Mouse (Mus musculus) forebrain, postnatal 0 days (tissue): ENCODE measurements around the gene Cited4. TPM values are rescaled to one million over a fixed set of nuclear protein-coding genes. Genes with fewer than 3 reads are reported as not detected.
A peak's percentile ranks its signal among the peaks of the same experiment; 100 is the strongest.

Source experiments
- ATAC-seq: fragments of 200-750 bp; cut with Nextera tagmentation; 2 replicates; pipeline ENCODE4 v1.8.0; 2017; ENCODE audit warnings: mild to moderate bottlenecking, moderate library complexity
- DNase-seq: peaks from one replicate; pipeline ENCODE4 v3.0.0-alpha.2; 2015
- H3K27ac ChIP-seq: fragments of 300-500 bp; sonication (generic); 2 replicates; pipeline ENCODE4 v1.5.1; 2014; ENCODE audit warnings: low read depth, mild to moderate bottlenecking, antibody characterized with exemption, low read length, moderate library complexity, mixed read lengths
- H3K27me3 ChIP-seq: fragments of 300-500 bp; sonication (generic); 2 replicates; pipeline ENCODE4 v1.6.1; 2014; ENCODE audit warnings: mild to moderate bottlenecking, low read length, mixed read lengths; ENCODE audit not compliant: insufficient read depth
- H3K36me3 ChIP-seq: fragments of 300-500 bp; sonication (generic); 2 replicates; pipeline ENCODE4 v1.6.1; 2014; ENCODE audit warnings: mild to moderate bottlenecking, moderate library complexity; ENCODE audit not compliant: insufficient read depth
- H3K4me1 ChIP-seq: fragments of 300-500 bp; sonication (generic); 2 replicates; pipeline ENCODE4 v1.6.1; 2014; ENCODE audit warnings: antibody characterized with exemption; ENCODE audit not compliant: insufficient read depth
- H3K4me2 ChIP-seq: fragments of 300-500 bp; sonication (generic); 2 replicates; pipeline ENCODE4 v1.6.1; 2014; ENCODE audit warnings: low read depth, mild to moderate bottlenecking, moderate library complexity
- H3K4me3 ChIP-seq: fragments of 300-500 bp; sonication (generic); 2 replicates; pipeline ENCODE4 v1.5.1; 2014; ENCODE audit warnings: low read depth, low read length, mixed read lengths
- H3K9ac ChIP-seq: fragments of 300-500 bp; sonication (generic); 2 replicates; pipeline ENCODE4 v1.6.1; 2014; ENCODE audit warnings: mild to moderate bottlenecking
- H3K9me3 ChIP-seq: fragments of 300-500 bp; sonication (generic); 2 replicates; pipeline ENCODE4 v1.6.1; 2016; ENCODE audit warnings: low read length
- CTCF ChIP-seq: sonication (generic); IDR thresholded peaks from 2 replicates; pipeline ENCODE4 v1.5.1; 2016; ENCODE audit warnings: antibody characterized with exemption, control low read depth, low read depth
- WGBS: fragments of 180-500 bp; shearing (Covaris S2); extraction: QIAGEN DNeasy Blood & Tissue Kit; methylation state at CpG from one replicate; pipeline ENCODE4 v1.1.7; 2014; 5-methylcytosine and 5-hydroxymethylcytosine counted together
- polyA plus RNA-seq: library from polyadenylated mRNA; unstranded; fragments of >200 nt; fragmentation: Nextera tagmentation; extraction: Ambion mirVana; gene quantifications from 2 replicates; pipeline ENCODE4 v1.2.1, GENCODE M21; 2015
- total RNA-seq: library from RNA; depleted of rRNA; stranded (reverse); fragments of >200 nt; gene quantifications from 2 replicates; pipeline ENCODE4 v1.2.3, GENCODE M21; 2014

The Cited4 gene
- total and polyA plus RNA-seq, 2 experiments from 2014 or later, result 5.3 to 6.0 TPM

DNA sequence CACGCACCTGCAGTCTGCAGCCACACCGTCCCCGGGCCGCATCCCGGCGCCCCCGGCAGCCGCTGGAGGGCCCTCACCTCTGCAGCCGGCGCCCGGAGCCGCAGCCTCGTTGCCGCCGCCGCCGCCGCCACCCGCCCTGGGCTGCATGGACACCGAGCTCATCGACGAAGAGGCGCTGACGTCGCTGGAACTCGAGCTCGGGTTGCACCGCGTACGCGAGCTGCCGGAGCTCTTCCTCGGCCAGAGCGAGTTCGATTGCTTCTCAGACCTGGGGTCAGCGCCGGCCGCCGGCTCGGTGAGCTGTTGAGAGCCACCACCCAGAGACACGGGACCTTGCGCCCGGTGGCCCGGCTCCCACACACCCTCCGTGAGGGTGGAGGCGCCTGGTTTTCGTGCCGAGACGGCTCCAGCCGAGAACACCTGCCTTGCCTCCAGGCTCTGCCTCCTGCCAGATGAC, 701 bp downstream of the Cited4 start:
- no peaks in the 10 kb centered on the region for H3K9me3 ChIP-seq
- peak overlapping the region; percentile 56 for H3K4me3 ChIP-seq
- peak overlapping the region; percentile 62 for H3K9ac ChIP-seq
- H3K4me1 ChIP-seq, result peaks cover 5% of the 10 kb centered on the region; the same call in 1 of the 2 replicates
- no peak overlapping the region for H3K27ac ChIP-seq
- WGBS, result 4% methylated on average over 46 of the region's 50 CpGs
- H3K27me3 ChIP-seq, result peaks cover 7% of the 10 kb centered on the region; the same call in 1 of the 2 replicates
- peak overlapping the region; percentile 99 for H3K4me2 ChIP-seq
- no peak for TF ChIP-seq CTCF
- H3K36me3 ChIP-seq, result no peaks in the 10 kb centered on the region
- ATAC-seq (peak; percentile 70), DNase-seq (peak; percentile 56)

DNA sequence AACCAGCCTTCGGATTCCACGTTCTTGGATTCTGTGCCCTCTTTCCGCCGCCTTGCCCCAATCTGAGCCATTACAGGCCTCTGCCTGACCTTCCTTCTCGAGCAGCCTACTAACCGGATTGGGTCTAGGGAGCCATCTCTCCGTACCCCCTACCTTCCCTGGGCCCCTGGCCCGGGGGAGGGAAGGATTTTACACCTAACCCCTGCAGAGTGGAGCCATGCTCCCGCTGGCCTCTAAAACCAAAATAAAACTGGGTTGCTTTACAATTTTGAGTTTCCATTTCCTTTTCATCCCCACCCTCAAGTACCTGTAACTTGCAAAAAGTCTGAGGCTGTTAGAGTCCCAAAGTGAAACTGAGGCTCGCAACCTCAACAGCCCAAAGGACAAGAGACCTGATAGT, 1.2 kb downstream of the Cited4 start:
- 20% methylated on average over 10 of the region's 10 CpGs for whole genome bisulfite sequencing
- Histone ChIP-seq H3K27me3 (peaks cover 7% of the 10 kb centered on the region; the same call in 1 of the 2 replicates), H3K4me3 (peak overlapping the region; percentile 56), H3K27ac (no peak overlapping the region), H3K9me3 (no peaks in the 10 kb centered on the region), H3K4me1 (peaks cover 5% of the 10 kb centered on the region; the same call in 1 of the 2 replicates), H3K9ac (peak overlapping the region; percentile 62), H3K4me2 (peak overlapping the region; percentile 99), H3K36me3 (no peaks in the 10 kb centered on the region)
- ATAC-seq (no peak), DNase-seq (no peak)
- TF ChIP-seq CTCF, result no peak

GRCm38 (mm10) chr4:120668551-120668950, 2.2 kb downstream of the Cited4 start:
- H3K36me3 ChIP-seq, result no peaks in the 10 kb centered on the region
- 94% methylated on average over 4 of the region's 4 CpGs for WGBS
- H3K27ac ChIP-seq, result no peak overlapping the region
- H3K27me3 ChIP-seq, result peaks cover 7% of the 10 kb centered on the region; the same call in 1 of the 2 replicates
- DNase-seq (no peak), ATAC-seq (no peak)
- no peak overlapping the region for H3K9ac ChIP-seq
- no peaks in the 10 kb centered on the region for H3K9me3 ChIP-seq
- peaks cover 5% of the 10 kb centered on the region; the same call in 1 of the 2 replicates for H3K4me1 ChIP-seq
- no peak for TF ChIP-seq CTCF
- H3K4me3 ChIP-seq, result no peak overlapping the region
- no peak overlapping the region for H3K4me2 ChIP-seq

DNA sequence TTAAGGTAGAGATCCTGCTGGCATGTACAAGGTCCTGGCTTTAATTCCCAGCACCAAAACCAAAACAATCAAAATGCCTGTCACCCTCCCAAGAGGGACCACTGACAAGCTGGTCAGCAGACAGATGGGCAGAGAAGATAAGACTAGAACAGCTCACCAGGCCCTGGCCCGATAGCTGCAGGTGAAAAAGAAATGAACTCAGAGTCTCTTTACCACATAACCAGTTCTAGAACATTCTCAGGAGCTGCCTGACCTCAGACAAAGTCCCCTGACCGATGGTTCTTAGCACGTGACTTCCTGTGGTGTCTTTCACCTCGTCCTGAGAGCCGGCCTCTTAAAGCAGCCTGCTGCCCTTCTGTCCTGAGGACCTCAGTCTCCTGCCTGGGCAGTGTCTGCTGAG, 3.2 kb downstream of the Cited4 start:
- ATAC-seq, result no peak
- H3K4me3 ChIP-seq, result no peak overlapping the region
- no peak overlapping the region for H3K27ac ChIP-seq
- no peaks in the 10 kb centered on the region for H3K36me3 ChIP-seq
- no peaks in the 10 kb centered on the region for H3K9me3 ChIP-seq
- H3K27me3 ChIP-seq, result peaks cover 7% of the 10 kb centered on the region; the same call in 1 of the 2 replicates
- no peak for TF ChIP-seq CTCF
- H3K9ac ChIP-seq, result no peak overlapping the region
- no peak for DNase-seq
- 68% methylated on average over 5 of the region's 5 CpGs for WGBS
- peaks cover 5% of the 10 kb centered on the region; the same call in 1 of the 2 replicates for H3K4me1 ChIP-seq
- H3K4me2 ChIP-seq, result no peak overlapping the region

DNA sequence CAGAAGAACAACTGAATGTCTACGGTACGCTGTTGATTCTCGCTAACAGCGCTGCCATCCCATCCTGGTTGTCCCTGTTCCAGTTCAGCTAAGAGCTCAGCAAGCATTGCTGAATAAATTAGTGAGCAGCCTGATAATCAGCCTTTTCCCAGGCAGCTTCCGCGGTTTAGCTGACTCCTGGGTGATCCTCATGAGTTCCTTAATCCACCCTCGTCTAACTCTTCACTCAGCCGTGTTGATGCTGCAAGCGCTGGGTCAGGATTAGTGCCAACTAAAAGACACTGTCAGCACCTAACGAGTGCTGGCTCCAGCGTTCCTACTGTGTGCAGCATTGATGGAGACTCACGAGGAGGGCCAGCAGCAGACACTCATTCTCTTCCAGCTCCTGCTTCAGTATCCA, 4.7 kb downstream of the Cited4 start:
- WGBS, result 27% methylated on average over 12 of the region's 12 CpGs
- Histone ChIP-seq H3K27me3 (peaks cover 7% of the 10 kb centered on the region; the same call in 1 of the 2 replicates), H3K27ac (no peak overlapping the region), H3K4me1 (peaks cover 5% of the 10 kb centered on the region; the same call in 1 of the 2 replicates), H3K9ac (no peak overlapping the region), H3K9me3 (no peaks in the 10 kb centered on the region), H3K4me3 (no peak overlapping the region), H3K4me2 (no peak overlapping the region), H3K36me3 (no peaks in the 10 kb centered on the region)
- DNase-seq (no peak), ATAC-seq (no peak)
- TF ChIP-seq CTCF, result no peak

DNA sequence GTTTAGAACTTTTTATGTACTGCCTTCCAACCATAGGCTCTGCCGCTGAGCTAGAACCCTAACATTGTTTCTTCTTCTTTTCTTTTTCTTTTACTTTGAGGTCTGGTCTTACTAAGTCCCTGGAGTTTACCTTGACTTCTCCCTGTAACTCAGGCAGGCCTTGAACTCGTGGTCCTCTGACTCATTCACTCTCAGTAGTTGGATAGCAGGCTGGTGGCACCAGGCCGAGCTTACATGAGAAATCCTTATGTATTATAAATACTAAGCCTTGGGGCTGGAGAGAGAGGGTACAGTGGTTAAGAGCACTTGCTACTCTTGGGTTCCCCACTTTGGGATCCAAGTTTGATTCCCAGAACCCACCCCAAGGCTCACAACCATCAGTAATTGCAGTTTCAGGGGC, 7.2 kb downstream of the Cited4 start:
- Histone ChIP-seq H3K27ac (no peak overlapping the region), H3K4me2 (no peak overlapping the region), H3K4me1 (no peaks in the 10 kb centered on the region), H3K9ac (no peak overlapping the region), H3K9me3 (no peaks in the 10 kb centered on the region), H3K27me3 (peaks cover 4% of the 10 kb centered on the region; the same call in 1 of the 2 replicates), H3K4me3 (no peak overlapping the region), H3K36me3 (no peaks in the 10 kb centered on the region)
- 95% methylated on average over 3 of the region's 3 CpGs for WGBS
- ATAC-seq (no peak), DNase-seq (no peak)
- TF ChIP-seq CTCF, result no peak

GRCm38 (mm10) chr4:120674775-120675451, 8.5 kb downstream of the Cited4 start:
- Histone ChIP-seq H3K27ac (no peak overlapping the region), H3K9me3 (no peaks in the 10 kb centered on the region), H3K4me2 (no peak overlapping the region), H3K4me1 (no peaks in the 10 kb centered on the region), H3K9ac (no peak overlapping the region), H3K36me3 (no peaks in the 10 kb centered on the region), H3K27me3 (no peaks in the 10 kb centered on the region), H3K4me3 (no peak overlapping the region)
- WGBS, result 82% methylated on average over 8 of the region's 8 CpGs
- ATAC-seq (no peak), DNase-seq (no peak)
- TF ChIP-seq CTCF, result no peak
